Mouse (Mus musculus) urinary bladder, postnatal 10 days (tissue): ENCODE data around the gene Sag.

Experiments used
- DNase-seq: peaks from one replicate; pipeline ENCODE4 v3.0.0; 2022; ENCODE audit warnings: low spot score

The Sag gene

GRCm38 (mm10) chr1:87854411-87854810 is 50.9 kb downstream of the Sag start:
- no peak for DNase-seq

- no peak for DNase-seq
These were observed 51.4 kb downstream of the Sag start for GRCm38 (mm10) chr1:87854851-87855251.

GRCm38 (mm10) chr1:87855522-87855921 is 52.0 kb downstream of the Sag start:
- no peak for DNase-seq

GRCm38 (mm10) chr1:87856823-87857222 is 53.3 kb downstream of the Sag start:
- DNase-seq = no peak

GRCm38 (mm10) chr1:87858031-87858430 is 54.6 kb downstream of the Sag start:
- DNase-seq = no peak

- no peak for DNase-seq
These were observed 55.0 kb downstream of the Sag start for GRCm38 (mm10) chr1:87858529-87858928.

GRCm38 (mm10) chr1:87863602-87864001 is 60.1 kb downstream of the Sag start:
- no peak for DNase-seq

- DNase-seq = no peak
These were observed 61.4 kb downstream of the Sag start for GRCm38 (mm10) chr1:87864889-87865288.

- DNase-seq = no peak
These were observed 63.2 kb downstream of the Sag start for GRCm38 (mm10) chr1:87866672-87867071.

- DNase-seq = no peak
These were observed 68.1 kb downstream of the Sag start for GRCm38 (mm10) chr1:87871546-87871945.

- no peak for DNase-seq
These were observed 69.6 kb downstream of the Sag start for GRCm38 (mm10) chr1:87873081-87873480.

- no peak for DNase-seq
These were observed 72.6 kb downstream of the Sag start for GRCm38 (mm10) chr1:87876065-87876464.

- no peak for DNase-seq
These were observed 74.2 kb downstream of the Sag start for GRCm38 (mm10) chr1:87877552-87878283.

GRCm38 (mm10) chr1:87879034-87879433 is 75.6 kb downstream of the Sag start:
- no peak for DNase-seq

- DNase-seq = no peak
These were observed 76.2 kb downstream of the Sag start for GRCm38 (mm10) chr1:87879494-87880325.

- DNase-seq = no peak
These were observed 76.8 kb downstream of the Sag start for GRCm38 (mm10) chr1:87880326-87880627.

- no peak for DNase-seq
These were observed 77.4 kb downstream of the Sag start for GRCm38 (mm10) chr1:87880856-87881255.

GRCm38 (mm10) chr1:87881726-87882125 is 78.2 kb downstream of the Sag start:
- no peak for DNase-seq

- DNase-seq = no peak
These were observed 79.1 kb downstream of the Sag start for GRCm38 (mm10) chr1:87882554-87882953.

GRCm38 (mm10) chr1:87890960-87891359 is 87.5 kb downstream of the Sag start:
- DNase-seq = no peak

GRCm38 (mm10) chr1:87891634-87892033 is 88.2 kb downstream of the Sag start:
- no peak for DNase-seq

- DNase-seq = no peak
These were observed 89.0 kb downstream of the Sag start for GRCm38 (mm10) chr1:87892499-87892898.

- DNase-seq = no peak
These were observed 89.9 kb downstream of the Sag start for GRCm38 (mm10) chr1:87893414-87893813.
